Mouse (Mus musculus) ES-Bruce4 (cell line): ENCODE data around the gene Exo5.

Experiments
- CTCF ChIP-seq: IDR thresholded peaks from one replicate; pipeline ENCODE4 v1.8.1; 2011; ENCODE audit warnings: low read depth, low read length
- EP300 ChIP-seq: IDR thresholded peaks from 2 replicates; pipeline ENCODE4 v1.6.1; 2011; ENCODE audit warnings: low read depth, low read length; ENCODE audit not compliant: insufficient read depth
- POLR2A ChIP-seq: IDR thresholded peaks from one replicate; pipeline ENCODE4 v1.8.1; 2011; ENCODE audit warnings: low read length; ENCODE audit not compliant: insufficient read depth

DNA sequence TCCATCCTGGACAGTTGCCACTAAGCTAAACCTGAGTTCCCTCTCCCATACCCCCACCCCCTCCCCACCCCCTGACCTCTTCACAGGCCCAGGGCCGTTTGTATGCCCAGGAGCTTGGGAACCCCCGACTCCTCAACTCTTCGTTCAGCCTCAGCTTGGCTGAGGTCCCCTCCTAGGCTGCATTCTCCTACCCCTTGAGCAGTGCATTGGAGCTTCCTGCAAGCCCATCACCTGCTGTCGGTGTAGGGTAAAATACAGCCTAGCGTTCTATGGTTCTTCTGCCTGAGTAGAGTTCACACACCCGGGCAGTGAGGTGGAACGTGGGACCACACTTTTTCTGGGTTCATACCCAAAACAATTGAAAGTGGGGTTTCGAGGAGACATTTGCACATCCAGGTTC lies 11.4 kb downstream of the Exo5 start:
- TF ChIP-seq CTCF (no peak), POLR2A (no peak), EP300 (no peak)
